Comparison of ENCODE assay signal across 8 mouse cellular contexts in genomic region chr1:24302674-24303073, GRCm38 (mm10).
DNase-seq lines count a peak whose midpoint lies in the region; ATAC-seq lines count a peak whose summit lies in the region.

No protein-coding gene starts in this region.

- WGBS in forebrain, embryonic 12.5 days = 12% methylated on average over 8 of the region's 8 CpGs
- 13% methylated on average over 8 of the region's 8 CpGs for WGBS in intestine, embryonic 16.5 days

- H3K4me1 ChIP-seq in forebrain, embryonic 12.5 days = no peaks in the 10 kb centered on the region
- H3K4me1 ChIP-seq in intestine, embryonic 16.5 days (ENCODE audit: control insufficient read depth, insufficient read depth, low read length) = no peaks in the 10 kb centered on the region

- peak; percentile 80; the same call in 1 of the 2 replicates for ATAC-seq in forebrain, embryonic 12.5 days (ENCODE audit: low FRiP score)
- ATAC-seq in intestine, embryonic 16.5 days = peak; percentile 62; the same call in 1 of the 2 replicates

- H3K36me3 ChIP-seq in forebrain, embryonic 12.5 days (replicated peaks) = no peaks in the 10 kb centered on the region
- no peaks in the 10 kb centered on the region for H3K36me3 ChIP-seq in intestine, embryonic 16.5 days (ENCODE audit: control insufficient read depth, insufficient read depth, low read length)

- H3K27ac ChIP-seq in forebrain, embryonic 12.5 days = no peak overlapping the region
- H3K27ac ChIP-seq in intestine, embryonic 16.5 days (ENCODE audit: low read length) = no peak overlapping the region

- H3K27me3 ChIP-seq in forebrain, embryonic 12.5 days = no peaks in the 10 kb centered on the region
- no peaks in the 10 kb centered on the region for H3K27me3 ChIP-seq in intestine, embryonic 16.5 days (replicated peaks; ENCODE audit: control insufficient read depth, insufficient read depth, low read length)

- no peak overlapping the region for H3K4me3 ChIP-seq in forebrain, embryonic 12.5 days (replicated peaks)
- H3K4me3 ChIP-seq in intestine, embryonic 16.5 days (ENCODE audit: low read length) = no peak overlapping the region

- H3K9me3 ChIP-seq in forebrain, embryonic 12.5 days = no peaks in the 10 kb centered on the region
- H3K9me3 ChIP-seq in intestine, embryonic 16.5 days (ENCODE audit: control insufficient read depth, low read length) = 0 out of 2 replicates have a peak, but pooled peaks cover 2% of the 10 kb centered on the region

- no peak overlapping the region for H3K4me2 ChIP-seq in forebrain, embryonic 12.5 days
- H3K4me2 ChIP-seq in intestine, embryonic 16.5 days (ENCODE audit: low read depth, low read length) = no peak overlapping the region

- intact Hi-C loops in heart, postnatal 10 days (cut with DNase I) = no loop called here
- intact Hi-C loops in heart, postnatal 25 days (cut with DNase I) = no loop called here
- intact Hi-C loops in left cerebral cortex, postnatal 36 days (cut with DNase I) = no loop called here

- no peak overlapping the region for H3K9ac ChIP-seq in forebrain, embryonic 12.5 days
- H3K9ac ChIP-seq in intestine, embryonic 16.5 days (ENCODE audit: low read depth, low read length) = no peak overlapping the region

- DNase-seq in heart, postnatal 10 days = peak; percentile 34 to 58
- DNase-seq in heart, postnatal 25 days (ENCODE audit: low spot score) = no peak
- DNase-seq in c-Kit-positive CD71-positive TER-119-negative erythroid progenitor cells, embryonic 14.5 days (ENCODE audit: low read depth) = peak; percentile 1
- peak; percentile 49 to 58 for DNase-seq in left cerebral cortex, postnatal 36 days (ENCODE audit: low spot score in 2 of 2)
- peak; percentile 69 for DNase-seq in neural tube, embryonic 10.5 days (ENCODE audit: extremely low spot score, low spot score)
- DNase-seq in thymus, postnatal 25 days = peak; percentile 1
